In genomic region chr10:127737552-127737951, GRCm38 (mm10) we compare ENCODE assay signal across 1 mouse cellular context.
TF ChIP-seq lines count a peak whose summit lies in the region.

No protein-coding gene starts in this region.

TF ChIP-seq in MEL, 35 proteins besides CTCF, POLR2A, EP300 and RAD21 (continued from another document):
- no peak for TF ChIP-seq ZKSCAN1 (IDR thresholded peaks at IDR 0.05; ENCODE audit: low read depth, low read length)
- TF ChIP-seq TCF12 (IDR thresholded peaks at IDR 0.05; ENCODE audit: low read depth, low read length), result no peak; the same call in 1 of the 2 replicates
- TF ChIP-seq ELF1 (IDR thresholded peaks at IDR 0.05; ENCODE audit: low read depth, low read length), result no peak
- TF ChIP-seq GABPA (IDR thresholded peaks at IDR 0.05; ENCODE audit: low read depth, low read length), result no peak
- TF ChIP-seq MYC (IDR thresholded peaks at IDR 0.05; ENCODE audit: low read depth, low read length), result no peak
- no peak for TF ChIP-seq JUND (IDR thresholded peaks at IDR 0.05; ENCODE audit: low read depth, low read length)
- TF ChIP-seq KAT2A (conservative IDR thresholded peaks at IDR 0.05; ENCODE audit: low read depth, low read length), result no peak
- TF ChIP-seq TBP (IDR thresholded peaks at IDR 0.05; ENCODE audit: low read depth, low read length), result no peak
- TF ChIP-seq USF1 (IDR thresholded peaks at IDR 0.05; ENCODE audit: low read depth, low read length), result no peak
